Mouse (Mus musculus) E14TG2a.4 (cell line): ENCODE results near the gene Rbm38.

Experiments used
- CTCF ChIP-seq: conservative IDR thresholded peaks from 2 replicates; pipeline ENCODE4 v1.5.1; 2014; ENCODE audit warnings: low read length
- NANOG ChIP-seq: IDR thresholded peaks from 2 replicates; pipeline ENCODE4 v1.6.1; 2014; ENCODE audit warnings: borderline replicate concordance, low read length, mixed read lengths

DNA sequence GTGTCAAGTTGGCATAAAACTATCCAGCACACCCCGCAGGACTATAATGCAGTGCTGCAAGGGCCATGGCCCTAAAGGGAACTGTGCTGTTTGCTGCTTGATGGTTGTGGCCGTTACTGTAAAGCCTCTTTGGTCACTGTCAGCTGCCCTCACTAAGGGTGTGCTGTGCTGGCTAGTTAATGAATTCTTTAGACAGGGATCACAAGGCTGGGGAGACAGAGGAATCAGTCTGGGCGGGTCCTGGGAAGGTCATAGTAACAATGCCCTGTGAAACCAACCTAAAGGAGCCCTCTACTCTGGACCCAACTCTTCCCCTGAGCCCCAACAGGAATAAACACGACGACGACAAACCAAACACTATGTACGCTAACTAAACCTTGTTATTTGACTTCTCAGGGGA, 21.8 kb upstream of the Rbm38 start:
- TF ChIP-seq CTCF (no peak), NANOG (no peak)
